Mouse (Mus musculus): ENCODE measurements around the gene Gm20479.

Gene Gm20479

GRCm38 (mm10) chr7:27356861-27357594 lies at the start of gene Gm20479:
Gene Gm20479, minus strand, starts transcription at chr7:27357419.
- DNase-seq: no peak

- DNase-seq: no peak
Observed at GRCm38 (mm10) chr7:27406481-27406880, 49.3 kb upstream of the Gm20479 start.

- no peak for DNase-seq
Observed at GRCm38 (mm10) chr7:27404203-27404942, 47.2 kb upstream of the Gm20479 start.

GRCm38 (mm10) chr7:27402675-27403074 lies 45.5 kb upstream of the Gm20479 start:
- DNase-seq: peak; percentile 81

- no peak for DNase-seq
Observed at GRCm38 (mm10) chr7:27400545-27400944, 43.3 kb upstream of the Gm20479 start.

GRCm38 (mm10) chr7:27397048-27397949 lies 40.1 kb upstream of the Gm20479 start:
- no peak for DNase-seq

GRCm38 (mm10) chr7:27396184-27397047 lies 39.2 kb upstream of the Gm20479 start:
- peak; percentile 71 for DNase-seq

- DNase-seq: no peak
Observed at GRCm38 (mm10) chr7:27395521-27396183, 38.4 kb upstream of the Gm20479 start.

- no peak for DNase-seq
Observed at GRCm38 (mm10) chr7:27391416-27391815, 34.2 kb upstream of the Gm20479 start.

GRCm38 (mm10) chr7:27389213-27389612 lies 32.0 kb upstream of the Gm20479 start:
- DNase-seq: no peak

GRCm38 (mm10) chr7:27384731-27385130 lies 27.5 kb upstream of the Gm20479 start:
- no peak for DNase-seq

- DNase-seq: peak; percentile 65
Observed at GRCm38 (mm10) chr7:27384134-27384533, 26.9 kb upstream of the Gm20479 start.

GRCm38 (mm10) chr7:27383233-27383632 lies 26.0 kb upstream of the Gm20479 start:
- no peak for DNase-seq

GRCm38 (mm10) chr7:27381560-27381959 lies 24.3 kb upstream of the Gm20479 start:
- no peak for DNase-seq

GRCm38 (mm10) chr7:27381009-27381408 lies 23.8 kb upstream of the Gm20479 start:
- no peak for DNase-seq

- no peak for DNase-seq
Observed at GRCm38 (mm10) chr7:27379836-27380235, 22.6 kb upstream of the Gm20479 start.

- DNase-seq: no peak
Observed at GRCm38 (mm10) chr7:27378431-27378830, 21.2 kb upstream of the Gm20479 start.

- DNase-seq: no peak
Observed at GRCm38 (mm10) chr7:27375274-27375673, 18.1 kb upstream of the Gm20479 start.

- DNase-seq: no peak
Observed at GRCm38 (mm10) chr7:27371715-27372462, 14.7 kb upstream of the Gm20479 start.

- no peak for DNase-seq
Observed at GRCm38 (mm10) chr7:27369111-27369510, 11.9 kb upstream of the Gm20479 start.

- DNase-seq: no peak
Observed at GRCm38 (mm10) chr7:27367976-27368375, 10.8 kb upstream of the Gm20479 start.

Measured in cerebellum, adult 11 months (tissue).